Mouse (Mus musculus): ENCODE results near the gene Mxi1. TPM values are rescaled to one million over a fixed set of nuclear protein-coding genes. Genes with fewer than 3 reads are reported as not detected.

The Mxi1 gene
- polyA plus RNA-seq, 2 experiments = 25.8 to 40.1 TPM

DNA sequence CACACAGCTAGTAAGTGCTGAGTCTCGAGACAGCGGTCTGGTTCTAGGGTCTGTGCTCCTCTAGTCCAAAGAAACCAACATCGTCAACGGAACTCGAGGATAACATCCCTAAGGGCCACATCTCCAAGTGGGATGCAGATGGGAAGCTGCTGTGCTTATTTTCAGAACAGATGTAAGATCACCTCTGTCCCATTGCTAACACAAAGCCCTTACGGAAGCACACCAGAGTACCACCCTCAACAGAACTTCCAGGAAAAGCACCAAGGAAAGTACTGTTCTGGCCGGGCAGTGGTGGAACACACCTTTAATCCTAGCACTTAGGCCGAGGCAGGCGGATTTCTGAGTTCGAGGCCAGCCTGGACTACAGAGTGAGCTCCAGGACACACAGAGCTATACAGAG, 68.1 kb downstream of the Mxi1 start:
- no peak for TF ChIP-seq POLR2A (IDR thresholded peaks at IDR 0.05; ENCODE audit: borderline replicate concordance, extremely low read depth, insufficient read depth, insufficient read length)
- no peak for ATAC-seq (ENCODE audit: low FRiP score, low read depth)
- no peak overlapping the region for H3K9ac ChIP-seq (ENCODE audit: low read depth, low read length, severe bottlenecking)
- H3K4me1 ChIP-seq (ENCODE audit: control insufficient read depth, insufficient read depth, low read length) = no peaks in the 10 kb centered on the region
- 88% methylated on average over 10 of the region's 10 CpGs for WGBS
- no peaks in the 10 kb centered on the region for H3K9me3 ChIP-seq (ENCODE audit: control insufficient read depth, low read length)
- no peak overlapping the region for H3K27ac ChIP-seq (replicated peaks; ENCODE audit: low read depth, low read length)
- H3K36me3 ChIP-seq (ENCODE audit: control insufficient read depth, insufficient read depth, low read length) = peaks cover 80% of the 10 kb centered on the region
- DNase-seq (ENCODE audit: low spot score) = no peak
- no peak overlapping the region for H3K4me2 ChIP-seq (replicated peaks; ENCODE audit: low read depth, low read length, severe bottlenecking)
- no peak overlapping the region for H3K4me3 ChIP-seq (replicated peaks; ENCODE audit: low read length)
- no peaks in the 10 kb centered on the region for H3K27me3 ChIP-seq (ENCODE audit: control insufficient read depth, insufficient read depth, low read length)

DNA sequence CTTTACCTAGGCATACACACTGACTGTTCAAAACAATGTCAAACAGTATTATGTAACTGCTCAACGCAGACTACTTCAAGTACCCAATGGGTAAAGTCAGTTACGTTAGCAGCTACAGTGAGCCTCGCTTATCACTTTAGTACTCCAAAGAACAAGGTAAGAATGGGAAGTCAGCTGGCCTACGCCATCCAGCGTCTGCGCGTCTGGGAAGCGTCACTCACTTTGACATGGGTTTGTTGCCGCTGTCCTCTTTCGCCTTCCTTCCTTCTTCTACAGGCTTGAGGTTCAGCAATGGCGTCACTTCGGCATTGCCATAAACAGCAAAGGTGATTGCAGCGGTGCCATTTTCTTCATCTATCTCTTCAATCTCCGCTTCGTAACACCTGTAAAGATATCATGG, 73.0 kb downstream of the Mxi1 start:
- no peaks in the 10 kb centered on the region for H3K4me1 ChIP-seq (ENCODE audit: control insufficient read depth, insufficient read depth, low read length)
- peaks cover 90% of the 10 kb centered on the region for H3K36me3 ChIP-seq (ENCODE audit: control insufficient read depth, insufficient read depth, low read length)
- DNase-seq (ENCODE audit: low spot score) (no peak), ATAC-seq (ENCODE audit: low FRiP score, low read depth) (no peak)
- no peak for TF ChIP-seq POLR2A (IDR thresholded peaks at IDR 0.05; ENCODE audit: borderline replicate concordance, extremely low read depth, insufficient read depth, insufficient read length)
- H3K27me3 ChIP-seq (ENCODE audit: control insufficient read depth, insufficient read depth, low read length) = no peaks in the 10 kb centered on the region
- WGBS = 94% methylated on average over 15 of the region's 15 CpGs
- H3K27ac ChIP-seq (replicated peaks; ENCODE audit: low read depth, low read length) = no peak overlapping the region
- no peak overlapping the region for H3K9ac ChIP-seq (ENCODE audit: low read depth, low read length, severe bottlenecking)
- no peak overlapping the region for H3K4me2 ChIP-seq (replicated peaks; ENCODE audit: low read depth, low read length, severe bottlenecking)
- H3K9me3 ChIP-seq (ENCODE audit: control insufficient read depth, low read length) = no peaks in the 10 kb centered on the region
- H3K4me3 ChIP-seq (replicated peaks; ENCODE audit: low read length) = no peak overlapping the region

- H3K9me3 ChIP-seq (ENCODE audit: control insufficient read depth, low read length) = no peaks in the 10 kb centered on the region
- H3K27ac ChIP-seq (replicated peaks; ENCODE audit: low read depth, low read length) = no peak overlapping the region; the same call in 1 of the 2 replicates
- peaks cover 8% of the 10 kb centered on the region for H3K4me1 ChIP-seq (ENCODE audit: control insufficient read depth, insufficient read depth, low read length)
- 15% methylated on average over 6 of the region's 6 CpGs for WGBS
- peak overlapping the region; percentile 97 for H3K9ac ChIP-seq (ENCODE audit: low read depth, low read length, severe bottlenecking)
- no peak for TF ChIP-seq POLR2A (IDR thresholded peaks at IDR 0.05; ENCODE audit: borderline replicate concordance, extremely low read depth, insufficient read depth, insufficient read length)
- H3K4me2 ChIP-seq (replicated peaks; ENCODE audit: low read depth, low read length, severe bottlenecking) = peak overlapping the region; percentile 43
- H3K4me3 ChIP-seq (replicated peaks; ENCODE audit: low read length) = peak overlapping the region; percentile 81
- ATAC-seq (ENCODE audit: low FRiP score, low read depth) = no peak
- no peaks in the 10 kb centered on the region for H3K27me3 ChIP-seq (ENCODE audit: control insufficient read depth, insufficient read depth, low read length)
- no peak for DNase-seq (ENCODE audit: low spot score)
- peaks cover 40% of the 10 kb centered on the region for H3K36me3 ChIP-seq (ENCODE audit: control insufficient read depth, insufficient read depth, low read length)
Observed at GRCm38 (mm10) chr19:53389417-53389816, 79.1 kb downstream of the Mxi1 start.

DNA sequence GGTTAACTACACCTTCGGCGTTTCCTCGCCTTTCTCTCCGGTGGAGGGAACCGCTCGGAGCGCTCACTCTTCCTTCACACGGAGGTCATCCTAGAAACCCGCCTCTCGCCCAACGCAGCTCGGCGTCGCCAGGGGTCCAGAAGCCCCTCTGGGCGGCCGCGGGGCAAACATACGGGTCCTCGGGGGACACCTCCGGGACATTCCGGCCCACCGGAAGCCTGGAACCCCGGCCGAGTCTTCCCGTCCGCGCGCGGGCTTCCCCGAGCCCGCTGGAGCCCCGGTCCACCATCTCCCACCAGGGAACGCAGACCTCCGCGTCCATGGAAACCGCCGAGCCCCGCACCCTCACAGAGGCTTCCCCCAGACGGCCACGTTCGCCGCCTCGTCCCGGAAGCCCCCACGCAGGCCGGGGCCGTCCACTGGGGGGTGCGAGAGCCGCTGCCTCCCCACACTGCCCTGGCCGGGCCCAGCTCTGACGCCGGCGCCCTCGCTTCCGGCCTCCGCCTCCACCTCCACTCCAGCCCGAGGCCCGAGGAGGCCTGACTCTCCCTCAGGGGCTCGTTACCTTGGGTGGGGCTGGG, 79.6 kb downstream of the Mxi1 start:
- DNase-seq (ENCODE audit: low spot score) = peak; percentile 23
- under 1% methylated on average over 41 of the region's 59 CpGs for WGBS
- no peaks in the 10 kb centered on the region for H3K9me3 ChIP-seq (ENCODE audit: control insufficient read depth, low read length)

GRCm38 (mm10) chr19:53390495-53391007, 80.2 kb downstream of the Mxi1 start, which contains the start of gene Smndc1:
TSS of gene Smndc1 (minus strand) at chr19:53390578.
- WGBS = under 1% methylated on average over 48 of the region's 48 CpGs

More for the DNA sequence above, 79.6 kb downstream of the Mxi1 start:
- Histone ChIP-seq H3K4me2 (replicated peaks; ENCODE audit: low read depth, low read length, severe bottlenecking) (peak overlapping the region; percentile 43), H3K4me3 (replicated peaks; ENCODE audit: low read length) (peak overlapping the region; percentile 81), H3K27ac (replicated peaks; ENCODE audit: low read depth, low read length) (peak overlapping the region; percentile 98), H3K36me3 (ENCODE audit: control insufficient read depth, insufficient read depth, low read length) (peaks cover 35% of the 10 kb centered on the region), H3K4me1 (ENCODE audit: control insufficient read depth, insufficient read depth, low read length) (peaks cover 8% of the 10 kb centered on the region), H3K27me3 (ENCODE audit: control insufficient read depth, insufficient read depth, low read length) (no peaks in the 10 kb centered on the region), H3K9ac (ENCODE audit: low read depth, low read length, severe bottlenecking) (peak overlapping the region; percentile 97)
- peak; percentile 79 for ATAC-seq (ENCODE audit: low FRiP score, low read depth)
- TF ChIP-seq POLR2A (IDR thresholded peaks at IDR 0.05; ENCODE audit: borderline replicate concordance, extremely low read depth, insufficient read depth, insufficient read length) = no peak

More at GRCm38 (mm10) chr19:53390495-53391007, 80.2 kb downstream of the Mxi1 start, which contains the start of gene Smndc1:
- Histone ChIP-seq H3K4me2 (replicated peaks; ENCODE audit: low read depth, low read length, severe bottlenecking) (peak within 1 kb of the TSS; percentile 71), H3K27ac (replicated peaks; ENCODE audit: low read depth, low read length) (peak within 1 kb of the TSS; percentile 98), H3K9me3 (ENCODE audit: control insufficient read depth, low read length) (no peaks in the 10 kb centered on the region), H3K4me1 (ENCODE audit: control insufficient read depth, insufficient read depth, low read length) (peaks cover 8% of the 10 kb centered on the region), H3K9ac (ENCODE audit: low read depth, low read length, severe bottlenecking) (peak within 1 kb of the TSS; percentile 97), H3K4me3 (replicated peaks; ENCODE audit: low read length) (peak within 1 kb of the TSS; percentile 81), H3K36me3 (ENCODE audit: control insufficient read depth, insufficient read depth, low read length) (peaks cover 33% of the 10 kb centered on the region), H3K27me3 (ENCODE audit: control insufficient read depth, insufficient read depth, low read length) (no peaks in the 10 kb centered on the region)
- DNase-seq (ENCODE audit: low spot score) (peak; percentile 100), ATAC-seq (ENCODE audit: low FRiP score, low read depth) (peak; percentile 98)
- TF ChIP-seq POLR2A (IDR thresholded peaks at IDR 0.05; ENCODE audit: borderline replicate concordance, extremely low read depth, insufficient read depth, insufficient read length) = peak; percentile 93; the same call in 1 of the 2 replicates
